Mouse (Mus musculus) retina, postnatal 1 day (tissue): ENCODE results near the gene Mvb12a.

ENCODE experiments used
- DNase-seq: peaks from one replicate; pipeline ENCODE4 v3.0.0-alpha.2; 2012

The Mvb12a gene

DNA sequence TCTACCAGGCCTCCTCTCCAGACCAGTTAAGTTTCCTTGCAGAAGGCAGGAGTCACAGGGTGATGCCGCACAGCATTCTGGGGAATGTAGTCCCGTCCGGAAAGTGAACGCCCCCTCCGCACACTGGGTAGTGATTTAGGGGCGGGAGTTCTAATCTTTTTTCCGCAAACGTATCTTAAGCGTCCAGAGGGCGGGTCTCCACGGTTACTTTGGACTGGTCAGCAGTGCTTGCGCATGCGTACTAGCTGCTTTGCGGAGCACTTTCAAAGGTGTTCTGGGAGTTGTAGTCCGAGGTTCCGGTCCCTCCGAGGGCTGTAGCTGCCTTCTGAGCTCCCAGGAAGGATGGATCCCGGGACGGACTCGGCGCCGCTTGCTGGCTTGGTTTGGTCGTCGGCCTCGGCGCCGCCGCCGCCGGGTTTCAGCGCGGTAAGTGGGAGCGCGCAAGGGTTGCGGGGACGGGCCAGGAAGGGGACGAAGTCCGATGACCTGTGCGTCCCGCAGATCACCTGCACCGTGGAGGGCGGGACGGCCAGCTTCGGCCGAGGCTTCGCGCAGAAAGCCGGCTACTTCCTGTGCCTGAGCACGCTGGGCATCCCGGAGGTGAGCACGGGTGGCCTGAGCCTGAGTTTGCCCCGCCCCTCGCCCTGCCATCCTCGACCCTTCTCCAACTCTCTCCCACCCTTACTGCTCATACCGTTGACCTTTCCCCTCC lies at the start of gene Mvb12a:
Gene Mvb12a, plus strand, starts transcription at position 291 of the 712 bp plus-strand sequence.
- peak; percentile 100 for DNase-seq

- DNase-seq: peak; percentile 88
Observed at GRCm38 (mm10) chr8:71495039-71495438, 47.7 kb upstream of the Mvb12a start.

- DNase-seq: no peak
Observed at GRCm38 (mm10) chr8:71495811-71496210, 46.9 kb upstream of the Mvb12a start.

- peak; percentile 60 for DNase-seq
Observed at GRCm38 (mm10) chr8:71496481-71496880, 46.2 kb upstream of the Mvb12a start.

DNA sequence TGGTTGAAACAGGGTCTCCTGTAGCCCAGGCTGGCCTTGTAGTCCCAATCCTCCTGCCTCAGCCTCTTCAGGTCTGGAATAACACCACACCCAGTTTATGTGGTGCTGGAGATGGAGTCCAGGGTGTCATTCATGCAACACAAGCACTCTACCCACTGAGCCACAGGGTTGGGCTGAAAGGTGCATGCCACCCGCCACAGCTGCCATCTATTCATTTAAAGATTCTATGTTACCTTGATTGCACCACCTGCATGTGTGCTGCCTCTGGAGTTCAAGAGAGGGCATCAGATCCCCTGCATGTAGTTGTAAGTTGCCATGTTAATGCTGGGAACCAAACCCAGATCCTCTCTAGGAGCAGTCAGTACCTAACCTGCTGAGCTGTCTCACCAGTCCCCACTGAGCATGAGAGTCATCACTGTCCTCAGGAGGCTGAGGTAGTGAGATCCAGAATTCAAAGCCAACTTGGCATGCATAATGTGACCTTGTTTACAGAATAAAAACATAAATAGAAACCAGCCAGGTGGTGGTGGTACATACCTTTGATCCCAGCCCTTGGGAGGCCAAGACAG lies 45.6 kb upstream of the Mvb12a start:
- no peak for DNase-seq

DNA sequence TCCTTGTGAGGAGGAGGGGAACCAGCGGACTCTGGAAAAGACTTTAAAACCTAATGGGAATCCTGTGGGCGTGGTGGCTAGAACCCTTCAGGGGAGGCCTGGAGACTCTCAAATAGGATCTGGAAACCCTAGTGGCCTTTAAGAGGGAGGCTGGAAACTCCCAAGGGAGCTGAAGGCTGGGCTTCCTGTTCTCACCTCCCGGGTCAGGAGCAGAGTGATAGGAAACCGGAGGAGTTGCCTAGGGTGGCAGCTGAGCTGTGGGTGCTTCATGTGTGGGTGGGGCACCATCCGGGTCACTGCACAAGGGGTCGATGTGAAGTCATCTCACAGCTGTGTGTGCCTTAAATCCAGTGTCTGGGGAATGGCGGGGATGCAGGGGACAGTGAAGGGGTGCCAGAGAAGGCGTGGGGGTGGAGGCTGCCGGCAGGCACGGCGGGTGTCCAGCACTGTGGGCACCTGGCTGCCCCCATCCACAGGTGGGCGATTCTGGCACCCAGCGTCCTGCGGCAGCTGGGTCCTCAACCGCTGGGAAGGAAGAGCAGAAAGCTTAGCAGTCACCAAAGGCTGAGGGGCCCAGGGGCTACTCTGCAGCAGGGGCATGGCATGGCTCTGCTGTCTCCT lies 44.7 kb upstream of the Mvb12a start:
- DNase-seq: no peak

- peak; percentile 19 for DNase-seq
Observed at GRCm38 (mm10) chr8:71498816-71499690, 43.7 kb upstream of the Mvb12a start.

GRCm38 (mm10) chr8:71504349-71504748 lies 38.4 kb upstream of the Mvb12a start:
- no peak for DNase-seq

- DNase-seq: no peak
Observed at GRCm38 (mm10) chr8:71505326-71505725, 37.4 kb upstream of the Mvb12a start.

DNA sequence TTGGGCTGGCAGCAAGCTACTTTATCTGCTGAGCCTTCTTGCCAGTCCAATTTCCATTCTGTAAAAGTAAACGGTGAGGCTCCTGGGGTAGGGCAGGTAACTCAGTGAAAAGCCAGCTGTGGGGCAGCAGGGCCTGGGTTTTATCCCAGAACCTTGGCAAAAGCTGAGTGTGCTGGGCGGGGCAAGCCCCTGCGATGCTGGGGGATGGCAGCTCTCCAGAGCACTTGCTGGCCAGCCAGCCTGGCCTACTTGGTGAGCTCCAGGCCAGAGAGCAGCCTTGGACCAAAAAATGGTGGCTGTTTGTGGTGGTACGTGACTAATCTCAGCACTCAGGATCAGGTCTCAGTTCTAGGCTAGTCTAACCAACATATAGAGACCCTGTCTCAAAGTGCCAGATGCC lies 36.7 kb upstream of the Mvb12a start:
- no peak for DNase-seq

DNA sequence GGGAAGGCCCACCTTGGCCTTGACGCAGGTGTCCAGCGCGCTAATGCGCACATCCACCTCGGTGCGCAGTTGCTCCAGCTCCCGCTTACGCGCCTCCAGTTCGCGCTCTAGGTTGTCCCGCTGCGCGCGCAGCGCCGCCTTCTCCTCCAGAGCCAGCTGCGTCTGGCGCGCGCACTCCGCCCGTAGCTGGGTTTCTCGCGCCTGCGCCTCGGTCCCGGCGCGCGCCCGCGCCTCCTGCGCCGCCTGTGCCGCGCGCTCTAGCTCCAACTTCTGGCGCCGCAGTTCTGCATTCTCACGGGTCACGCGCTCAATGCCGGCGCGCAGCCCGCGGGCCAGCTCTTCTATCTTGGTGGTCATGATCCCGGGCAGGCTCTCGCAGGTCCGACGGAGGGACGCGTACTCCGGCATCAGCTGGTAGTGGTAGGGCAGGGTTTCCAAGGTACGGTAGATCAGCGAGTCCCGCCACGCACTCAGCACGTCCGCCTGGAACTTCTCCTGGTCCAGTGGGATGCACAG lies 35.1 kb upstream of the Mvb12a start:
- peak; percentile 89 for DNase-seq

DNA sequence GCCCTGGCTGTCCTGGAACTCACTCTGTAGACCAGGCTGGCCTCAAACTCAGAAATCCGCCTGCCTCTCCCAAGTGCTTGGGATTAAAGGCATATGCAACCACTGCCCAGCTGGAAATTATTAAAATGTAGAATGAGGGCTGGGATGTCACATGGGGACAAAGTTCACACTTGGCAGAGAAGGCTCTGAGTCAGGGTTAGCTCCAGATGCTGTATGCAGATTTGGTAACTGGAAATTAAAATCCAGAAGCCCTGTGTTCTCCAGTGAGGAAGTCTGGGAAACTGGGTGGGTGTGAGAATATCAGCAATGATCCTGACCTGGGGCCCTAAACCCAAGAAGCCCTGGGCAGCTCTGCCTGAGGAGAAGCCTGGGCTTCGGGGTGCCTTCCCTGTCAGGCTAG lies 33.4 kb upstream of the Mvb12a start:
- no peak for DNase-seq

- DNase-seq: no peak
Observed at GRCm38 (mm10) chr8:71511644-71512043, 31.1 kb upstream of the Mvb12a start, which contains the start of gene Plvap. TSS of gene Plvap (minus strand) at chr8:71511752.

GRCm38 (mm10) chr8:71513018-71513754 lies 29.5 kb upstream of the Mvb12a start:
- DNase-seq: no peak

GRCm38 (mm10) chr8:71515043-71515442 lies 27.7 kb upstream of the Mvb12a start:
- DNase-seq: no peak

- no peak for DNase-seq
Observed at GRCm38 (mm10) chr8:71516786-71517185, 25.9 kb upstream of the Mvb12a start.

- DNase-seq: peak; percentile 81
Observed at GRCm38 (mm10) chr8:71519037-71519825, 23.5 kb upstream of the Mvb12a start.

GRCm38 (mm10) chr8:71521634-71522033 lies 21.1 kb upstream of the Mvb12a start:
- DNase-seq: peak; percentile 95

DNA sequence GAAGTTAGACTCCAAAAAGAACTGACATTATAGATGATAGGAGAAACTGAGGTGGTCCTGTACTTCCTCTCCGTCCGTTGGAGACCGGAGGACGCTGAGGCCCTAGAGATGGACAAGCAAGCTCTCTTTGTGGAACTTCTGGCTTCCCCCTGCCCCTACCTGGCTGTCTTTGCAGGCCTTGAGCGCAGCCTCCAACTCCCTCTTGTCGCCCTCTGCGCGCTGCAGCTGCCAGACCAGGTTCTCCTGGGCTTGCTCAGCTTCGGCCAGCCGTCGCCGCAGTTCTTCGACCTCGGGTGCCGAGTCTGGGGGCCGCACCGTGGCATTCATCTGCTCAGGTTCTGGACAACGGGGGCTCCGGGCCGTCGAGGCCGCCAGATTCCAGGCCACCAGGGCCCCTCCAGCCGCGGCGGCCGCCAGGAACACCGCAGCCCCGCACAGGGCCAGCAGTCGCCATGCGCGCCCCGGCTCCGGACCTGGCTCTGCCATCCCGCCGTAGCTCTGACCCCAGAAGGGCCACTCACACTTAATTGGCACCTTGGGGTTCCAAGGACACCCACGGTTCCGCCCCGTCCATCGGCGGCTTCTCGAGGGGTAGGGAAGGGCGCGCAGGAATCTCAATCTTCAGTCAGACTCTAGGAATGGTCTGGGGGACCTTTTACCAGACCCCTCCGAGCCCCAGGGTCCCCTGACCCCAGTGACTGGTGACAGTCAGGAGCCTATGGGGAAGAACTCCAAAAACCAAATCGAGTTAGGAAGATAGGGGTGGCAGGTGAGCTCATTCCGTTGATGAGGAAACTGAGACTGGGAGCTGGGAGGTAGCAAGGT lies 17.3 kb upstream of the Mvb12a start, which contains the start of gene Ccdc194:
Gene Ccdc194, minus strand, starts transcription at position 486 of the 825 bp plus-strand sequence.
- DNase-seq: no peak

GRCm38 (mm10) chr8:71526272-71526671 lies 16.4 kb upstream of the Mvb12a start:
- no peak for DNase-seq
